Mouse (Mus musculus): ENCODE data around the gene 4930469K13Rik. TPM values are rescaled to one million over a fixed set of nuclear protein-coding genes. Genes with fewer than 3 reads are reported as not detected.

Gene 4930469K13Rik
- polyA plus RNA-seq, 1 experiment from 2014 or later: not detected

- 31% methylated on average over 5 of the region's 5 CpGs for WGBS
- H3K4me1 ChIP-seq (replicated peaks): no peaks in the 10 kb centered on the region
- no peaks in the 10 kb centered on the region for H3K36me3 ChIP-seq
- no peak overlapping the region for H3K9ac ChIP-seq (replicated peaks)
- no peak overlapping the region for H3K4me2 ChIP-seq (replicated peaks)
- no peak overlapping the region for H3K4me3 ChIP-seq (replicated peaks)
- H3K27ac ChIP-seq: no peak overlapping the region
- H3K9me3 ChIP-seq: no peaks in the 10 kb centered on the region
- H3K27me3 ChIP-seq: no peaks in the 10 kb centered on the region
- ATAC-seq: no peak
Measured at GRCm38 (mm10) chr11:34029658-34030057, 68.7 kb downstream of the 4930469K13Rik start.

GRCm38 (mm10) chr11:34025091-34025490 lies 73.3 kb downstream of the 4930469K13Rik start:
- H3K9me3 ChIP-seq: no peaks in the 10 kb centered on the region
- WGBS: 93% methylated on average over 1 of the region's 1 CpGs
- no peaks in the 10 kb centered on the region for H3K27me3 ChIP-seq
- H3K4me1 ChIP-seq (replicated peaks): no peaks in the 10 kb centered on the region
- no peaks in the 10 kb centered on the region for H3K36me3 ChIP-seq
- H3K4me2 ChIP-seq (replicated peaks): no peak overlapping the region
- H3K4me3 ChIP-seq (replicated peaks): no peak overlapping the region
- ATAC-seq: no peak
- H3K9ac ChIP-seq (replicated peaks): no peak overlapping the region
- H3K27ac ChIP-seq: no peak overlapping the region

GRCm38 (mm10) chr11:34012007-34012652 lies 86.2 kb downstream of the 4930469K13Rik start:
- ATAC-seq: no peak
- 57% methylated on average over 6 of the region's 6 CpGs for WGBS
- Histone ChIP-seq H3K27me3 (no peaks in the 10 kb centered on the region), H3K36me3 (no peaks in the 10 kb centered on the region), H3K9me3 (no peaks in the 10 kb centered on the region), H3K27ac (no peak overlapping the region), H3K4me1 (replicated peaks) (no peaks in the 10 kb centered on the region), H3K4me3 (replicated peaks) (no peak overlapping the region), H3K4me2 (replicated peaks) (no peak overlapping the region), H3K9ac (replicated peaks) (no peak overlapping the region)

DNA sequence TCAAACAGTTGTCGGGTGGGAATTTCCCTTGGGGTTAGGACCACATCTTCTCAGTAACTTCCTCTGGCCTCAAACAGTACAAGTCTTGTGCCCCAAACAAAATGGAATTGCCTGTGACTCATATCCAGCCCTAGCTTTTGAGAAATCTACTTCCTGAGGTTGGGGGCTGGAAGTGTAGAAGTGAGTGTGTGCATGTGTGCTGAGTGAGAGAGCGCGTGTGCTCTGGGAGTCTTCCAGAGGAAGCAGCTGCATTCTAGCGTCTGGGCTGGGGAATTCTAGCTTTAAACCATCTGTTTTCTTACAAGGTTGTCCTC lies 87.5 kb downstream of the 4930469K13Rik start:
- no peaks in the 10 kb centered on the region for H3K9me3 ChIP-seq
- no peaks in the 10 kb centered on the region for H3K36me3 ChIP-seq
- ATAC-seq: no peak
- WGBS: 86% methylated on average over 4 of the region's 4 CpGs
- no peak overlapping the region for H3K4me2 ChIP-seq (replicated peaks)
- no peaks in the 10 kb centered on the region for H3K4me1 ChIP-seq (replicated peaks)
- H3K4me3 ChIP-seq (replicated peaks): no peak overlapping the region
- H3K27me3 ChIP-seq: no peaks in the 10 kb centered on the region
- no peak overlapping the region for H3K9ac ChIP-seq (replicated peaks)
- H3K27ac ChIP-seq: no peak overlapping the region

DNA sequence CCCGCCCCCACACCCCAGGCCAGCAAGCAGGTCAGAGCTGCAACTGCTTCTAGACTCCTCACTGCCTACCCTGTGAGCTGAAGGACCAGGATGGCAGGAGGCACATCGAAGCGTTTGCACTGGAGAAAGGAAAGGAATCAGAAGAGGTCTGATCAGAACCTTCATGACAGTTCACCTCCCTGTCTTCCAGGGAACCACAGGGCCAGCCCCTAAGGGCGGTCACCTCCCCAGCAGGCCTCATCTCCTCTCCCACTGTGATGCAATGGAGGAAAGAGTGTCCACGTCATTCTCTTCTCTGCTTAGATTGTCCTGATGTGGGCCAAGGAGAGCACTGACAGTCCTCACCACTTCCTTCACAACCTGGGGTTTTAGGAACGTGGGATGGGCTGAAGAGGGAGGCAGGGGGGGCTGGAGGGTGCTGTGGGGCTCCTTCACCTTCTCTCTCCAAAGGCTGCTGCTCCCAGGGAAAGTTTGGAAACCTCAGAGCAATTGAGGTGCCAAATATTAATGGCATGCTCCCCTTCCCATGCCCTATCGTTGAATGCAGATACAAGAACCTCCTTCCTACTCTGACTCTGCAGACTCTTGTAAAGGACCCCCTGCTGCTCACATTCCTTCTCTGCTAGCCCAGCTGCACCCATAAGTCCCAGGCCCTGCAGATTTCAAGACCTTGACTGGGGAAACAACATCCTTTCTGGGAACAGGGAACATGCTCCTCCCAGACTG lies 88.1 kb downstream of the 4930469K13Rik start:
- Histone ChIP-seq H3K27ac (no peak overlapping the region), H3K27me3 (no peaks in the 10 kb centered on the region), H3K36me3 (no peaks in the 10 kb centered on the region), H3K4me2 (replicated peaks) (no peak overlapping the region), H3K9ac (replicated peaks) (no peak overlapping the region), H3K4me3 (replicated peaks) (no peak overlapping the region), H3K4me1 (replicated peaks) (no peaks in the 10 kb centered on the region), H3K9me3 (no peaks in the 10 kb centered on the region)
- 80% methylated on average over 7 of the region's 7 CpGs for WGBS
- ATAC-seq: no peak

DNA sequence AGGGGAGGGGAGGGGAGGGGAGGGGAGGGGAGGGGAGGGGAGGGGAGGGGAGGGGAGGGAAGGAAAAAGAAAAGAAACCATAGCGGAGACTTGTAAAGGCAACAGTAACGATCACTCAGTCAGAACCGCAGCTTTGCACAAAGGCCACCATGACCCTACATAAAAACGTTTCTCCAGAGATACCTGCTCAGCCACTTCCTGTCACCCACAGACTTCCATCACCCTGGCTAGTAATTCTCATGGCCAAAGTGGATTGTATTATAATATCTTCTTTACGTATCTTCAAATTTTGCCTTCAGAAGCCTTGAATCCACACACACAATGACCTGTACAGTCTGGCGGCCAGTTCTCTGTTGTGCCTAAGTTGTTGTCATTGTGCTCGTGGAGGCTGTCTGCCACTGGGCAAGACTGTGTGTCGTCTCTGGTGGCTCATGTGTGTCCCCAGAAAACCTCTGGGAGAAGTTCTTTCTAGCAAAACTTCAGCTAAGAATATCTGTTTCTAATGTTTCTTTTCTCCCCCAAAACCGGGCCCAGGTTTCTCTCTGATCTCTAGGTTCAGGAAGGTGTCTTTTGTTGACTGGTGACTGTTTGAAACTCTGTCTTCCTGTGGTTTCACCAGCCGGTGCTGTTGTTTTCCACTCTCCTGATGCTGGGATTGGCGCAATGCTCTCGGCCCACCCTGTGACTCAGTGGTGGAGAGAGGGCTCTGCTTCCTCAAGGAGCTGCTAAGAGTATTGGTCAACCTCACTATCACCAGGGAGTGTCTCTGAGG lies 88.9 kb downstream of the 4930469K13Rik start:
- Histone ChIP-seq H3K27me3 (no peaks in the 10 kb centered on the region), H3K36me3 (no peaks in the 10 kb centered on the region), H3K4me2 (replicated peaks) (no peak overlapping the region), H3K27ac (no peak overlapping the region), H3K4me1 (replicated peaks) (no peaks in the 10 kb centered on the region), H3K9me3 (no peaks in the 10 kb centered on the region), H3K9ac (replicated peaks) (no peak overlapping the region), H3K4me3 (replicated peaks) (no peak overlapping the region)
- ATAC-seq: no peak
- 79% methylated on average over 12 of the region's 12 CpGs for WGBS

DNA sequence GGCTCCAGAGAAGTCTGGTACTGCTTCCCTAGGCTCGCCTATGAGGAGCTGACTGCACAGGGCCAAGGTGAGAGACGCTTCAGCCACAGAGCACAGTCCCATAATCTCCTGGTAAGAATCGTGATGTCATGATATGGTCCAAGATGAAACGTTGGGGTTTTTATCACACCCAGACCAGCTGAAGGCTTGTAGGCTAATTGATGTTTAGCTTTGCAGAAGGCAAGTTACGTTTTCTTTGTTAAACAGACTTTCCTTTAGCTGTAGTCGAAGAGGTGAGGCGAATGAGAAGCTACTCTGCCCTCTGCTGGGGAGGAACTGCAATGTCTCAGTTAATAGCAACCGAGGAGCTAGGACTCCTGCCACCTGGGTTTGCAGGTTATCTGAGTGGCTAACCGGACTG lies 89.7 kb downstream of the 4930469K13Rik start:
- H3K4me3 ChIP-seq (replicated peaks): no peak overlapping the region
- no peaks in the 10 kb centered on the region for H3K9me3 ChIP-seq
- no peaks in the 10 kb centered on the region for H3K4me1 ChIP-seq (replicated peaks)
- peak; percentile 53 for ATAC-seq
- H3K36me3 ChIP-seq: no peaks in the 10 kb centered on the region
- WGBS: 52% methylated on average over 9 of the region's 9 CpGs
- H3K9ac ChIP-seq (replicated peaks): no peak overlapping the region
- H3K27ac ChIP-seq: no peak overlapping the region
- H3K4me2 ChIP-seq (replicated peaks): no peak overlapping the region
- H3K27me3 ChIP-seq: no peaks in the 10 kb centered on the region

- Histone ChIP-seq H3K4me3 (replicated peaks) (no peak overlapping the region), H3K27me3 (no peaks in the 10 kb centered on the region), H3K4me1 (replicated peaks) (no peaks in the 10 kb centered on the region), H3K4me2 (replicated peaks) (no peak overlapping the region), H3K9me3 (no peaks in the 10 kb centered on the region), H3K9ac (replicated peaks) (no peak overlapping the region), H3K27ac (no peak overlapping the region), H3K36me3 (no peaks in the 10 kb centered on the region)
- 0 out of 2 replicates have a peak, but pooled peaks have one; percentile 12 for ATAC-seq
- 86% methylated on average over 11 of the region's 11 CpGs for WGBS
Measured at GRCm38 (mm10) chr11:34008214-34008613, 90.1 kb downstream of the 4930469K13Rik start.

DNA sequence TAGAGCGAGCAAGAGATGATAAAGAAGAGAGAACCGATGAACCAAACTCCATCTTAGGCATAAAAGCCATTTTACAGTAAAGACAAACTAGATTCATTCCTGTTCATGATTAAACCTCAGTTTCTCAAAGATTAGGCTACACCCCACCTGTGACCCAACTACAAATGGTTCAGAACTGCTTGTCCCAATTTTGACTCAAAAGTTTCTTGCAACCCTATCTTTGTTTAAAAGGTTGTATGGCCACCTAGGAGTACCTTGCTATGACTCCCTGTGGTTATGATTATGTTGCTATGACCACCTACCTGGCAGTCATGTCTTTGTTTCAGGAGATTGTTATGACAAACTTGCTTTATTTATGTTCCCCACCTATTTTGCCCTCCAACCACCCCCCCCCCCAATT lies 90.7 kb downstream of the 4930469K13Rik start:
- 92% methylated on average over 2 of the region's 2 CpGs for WGBS
- ATAC-seq: no peak
- H3K4me1 ChIP-seq (replicated peaks): no peaks in the 10 kb centered on the region

DNA sequence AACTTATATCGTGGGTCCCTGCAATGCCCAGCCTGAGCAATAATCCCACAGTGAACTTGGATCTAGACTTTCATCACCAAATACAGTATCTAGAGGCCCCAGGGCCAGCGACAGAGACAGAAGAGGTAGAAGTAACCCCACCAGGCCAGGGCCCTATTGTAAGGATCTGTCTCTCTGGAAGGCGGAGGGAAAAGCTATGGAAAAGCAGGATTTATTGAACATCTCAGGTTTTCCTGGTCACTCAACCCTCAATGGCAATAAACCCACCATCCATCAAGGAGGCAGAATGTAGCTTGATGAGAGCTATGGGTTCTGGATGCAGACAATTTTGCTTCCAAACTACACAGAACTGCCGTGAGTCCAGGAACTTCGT lies 95.8 kb downstream of the 4930469K13Rik start:
- WGBS: 84% methylated on average over 5 of the region's 5 CpGs
- H3K27ac ChIP-seq: no peak overlapping the region
- no peak overlapping the region for H3K9ac ChIP-seq (replicated peaks)
- ATAC-seq: no peak
- H3K9me3 ChIP-seq: no peaks in the 10 kb centered on the region
- H3K4me3 ChIP-seq (replicated peaks): no peak overlapping the region
- peaks cover 14% of the 10 kb centered on the region for H3K4me1 ChIP-seq (replicated peaks)
- H3K36me3 ChIP-seq: no peaks in the 10 kb centered on the region
- H3K27me3 ChIP-seq: no peaks in the 10 kb centered on the region
- no peak overlapping the region for H3K4me2 ChIP-seq (replicated peaks)

More for the DNA sequence above, 90.7 kb downstream of the 4930469K13Rik start:
- no peak overlapping the region for H3K27ac ChIP-seq
- H3K9me3 ChIP-seq: no peaks in the 10 kb centered on the region
- H3K27me3 ChIP-seq: no peaks in the 10 kb centered on the region
- H3K4me2 ChIP-seq (replicated peaks): no peak overlapping the region
- H3K4me3 ChIP-seq (replicated peaks): no peak overlapping the region
- H3K36me3 ChIP-seq: no peaks in the 10 kb centered on the region
- H3K9ac ChIP-seq (replicated peaks): no peak overlapping the region

DNA sequence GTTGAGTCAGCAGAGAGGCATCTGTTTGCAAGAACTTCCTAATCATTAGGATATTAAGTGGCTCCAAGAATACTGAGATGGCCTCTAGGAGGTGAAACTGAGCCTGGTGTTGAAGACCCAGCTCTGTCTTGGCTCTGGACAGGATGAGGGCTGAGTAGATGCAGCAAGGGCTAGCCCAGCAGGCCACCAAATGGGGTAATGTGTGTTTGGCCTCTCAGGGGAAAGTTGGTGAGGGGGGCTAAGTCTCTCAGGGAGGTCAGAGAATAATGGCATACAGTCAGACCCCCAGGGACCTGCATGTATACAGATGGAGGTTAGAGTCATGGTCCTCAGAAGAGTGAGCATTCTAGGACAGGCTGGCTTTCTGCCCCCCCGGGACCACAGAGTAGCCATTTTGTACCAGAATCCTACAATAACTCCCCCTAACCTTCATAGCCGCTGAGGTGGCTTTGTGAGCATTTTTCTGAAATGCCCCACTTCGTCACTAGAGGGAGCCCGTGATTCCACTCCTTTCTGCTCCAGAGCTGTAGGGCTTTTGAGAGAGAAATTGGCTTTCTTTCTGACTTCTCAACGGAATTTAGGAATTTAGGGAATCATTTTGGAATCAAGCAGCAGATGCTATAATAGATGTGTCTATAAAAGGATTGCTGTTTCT lies 96.3 kb downstream of the 4930469K13Rik start:
- Histone ChIP-seq H3K9me3 (no peaks in the 10 kb centered on the region), H3K27me3 (no peaks in the 10 kb centered on the region), H3K4me3 (replicated peaks) (no peak overlapping the region), H3K27ac (no peak overlapping the region), H3K4me2 (replicated peaks) (no peak overlapping the region), H3K36me3 (no peaks in the 10 kb centered on the region), H3K9ac (replicated peaks) (no peak overlapping the region), H3K4me1 (replicated peaks) (peaks cover 16% of the 10 kb centered on the region)
- 11% methylated on average over 5 of the region's 5 CpGs for WGBS
- ATAC-seq: peak; percentile 56

- no peak for ATAC-seq
- no peak overlapping the region for H3K9ac ChIP-seq (replicated peaks)
- H3K9me3 ChIP-seq: no peaks in the 10 kb centered on the region
- no peak overlapping the region for H3K4me3 ChIP-seq (replicated peaks)
- peaks cover 16% of the 10 kb centered on the region for H3K4me1 ChIP-seq (replicated peaks)
- no peak overlapping the region for H3K4me2 ChIP-seq (replicated peaks)
- H3K36me3 ChIP-seq: no peaks in the 10 kb centered on the region
- H3K27ac ChIP-seq: no peak overlapping the region
- H3K27me3 ChIP-seq: no peaks in the 10 kb centered on the region
- WGBS: 77% methylated on average over 3 of the region's 3 CpGs
Measured at GRCm38 (mm10) chr11:34000416-34000815, 97.9 kb downstream of the 4930469K13Rik start.
